Mouse (Mus musculus) testis, adult 2 months (tissue): ENCODE data around the gene Ntrk2. TPM values are rescaled to one million over a fixed set of nuclear protein-coding genes. Genes with fewer than 3 reads are reported as not detected.
A peak's percentile ranks its signal among the peaks of the same experiment; 100 is the strongest.

Experiments used
- H3K27ac ChIP-seq: fragments of 200-500 bp; 2 replicates; pipeline ENCODE4 v1.5.1; 2012; ENCODE audit warnings: low read depth, low read length; ENCODE audit not compliant: control insufficient read depth, insufficient read depth
- H3K27me3 ChIP-seq: fragments of 200-500 bp; 2 replicates; pipeline ENCODE4 v1.6.1; 2012; ENCODE audit warnings: mild to moderate bottlenecking, low read length, moderate library complexity; ENCODE audit not compliant: control insufficient read depth, insufficient read depth
- H3K36me3 ChIP-seq: fragments of 200-500 bp; 2 replicates; pipeline ENCODE4 v1.6.1; 2012; ENCODE audit warnings: mild to moderate bottlenecking, low read length; ENCODE audit not compliant: control insufficient read depth, insufficient read depth
- H3K4me1 ChIP-seq: fragments of 200-500 bp; 2 replicates; pipeline ENCODE4 v1.6.1; 2012; ENCODE audit warnings: low read length; ENCODE audit not compliant: control insufficient read depth, insufficient read depth
- H3K4me3 ChIP-seq: fragments of 200-500 bp; 2 replicates; pipeline ENCODE4 v1.5.1; 2012; ENCODE audit warnings: low read depth, mild to moderate bottlenecking, low read length, moderate library complexity, mixed read lengths; ENCODE audit not compliant: control insufficient read depth
- CTCF ChIP-seq: fragments of 200-500 bp; IDR thresholded peaks from 2 replicates; pipeline ENCODE4 v1.5.1; 2012; ENCODE audit warnings: low read depth, mild to moderate bottlenecking, inconsistent platforms, low read length, moderate library complexity; ENCODE audit not compliant: control insufficient read depth, insufficient read depth, insufficient replicate concordance
- POLR2A ChIP-seq: fragments of 200-500 bp; IDR thresholded peaks from 2 replicates; pipeline ENCODE4 v1.6.1; 2012; ENCODE audit warnings: low read depth, mild to moderate bottlenecking, inconsistent platforms, low read length, moderate library complexity; ENCODE audit not compliant: control insufficient read depth
- polyA plus RNA-seq: library from polyadenylated mRNA; depleted of rRNA; stranded (reverse); fragments of >200 nt; gene quantifications from 2 replicates; pipeline ENCODE4 v1.2.3, GENCODE M21; 2012

Gene Ntrk2
- polyA plus RNA-seq, 1 experiment: 2.0 TPM

DNA sequence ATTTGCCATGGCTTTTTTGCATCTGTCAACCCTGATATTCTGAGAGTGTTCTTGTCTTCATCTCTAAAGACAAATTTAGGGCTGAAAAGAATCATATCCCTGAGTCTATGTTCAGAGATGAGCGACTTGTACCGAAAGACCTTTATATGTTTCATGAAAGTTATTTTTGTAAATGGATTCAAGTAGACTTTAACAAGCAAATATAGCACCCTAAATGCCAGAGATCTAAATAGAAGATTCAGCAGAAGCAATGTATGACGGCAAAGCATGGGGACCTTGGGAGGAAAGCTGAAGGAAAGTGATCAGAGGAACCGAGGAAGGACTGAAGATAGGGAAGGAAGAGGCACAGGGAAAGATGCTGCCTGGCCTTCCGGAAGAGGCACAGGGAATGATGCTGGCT is 303.7 kb downstream of the Ntrk2 start:
- Histone ChIP-seq H3K27me3 (no peaks in the 10 kb centered on the region), H3K27ac (no peak overlapping the region), H3K36me3 (no peaks in the 10 kb centered on the region), H3K4me1 (no peaks in the 10 kb centered on the region), H3K4me3 (no peak overlapping the region)
- TF ChIP-seq CTCF (no peak), POLR2A (no peak)

DNA sequence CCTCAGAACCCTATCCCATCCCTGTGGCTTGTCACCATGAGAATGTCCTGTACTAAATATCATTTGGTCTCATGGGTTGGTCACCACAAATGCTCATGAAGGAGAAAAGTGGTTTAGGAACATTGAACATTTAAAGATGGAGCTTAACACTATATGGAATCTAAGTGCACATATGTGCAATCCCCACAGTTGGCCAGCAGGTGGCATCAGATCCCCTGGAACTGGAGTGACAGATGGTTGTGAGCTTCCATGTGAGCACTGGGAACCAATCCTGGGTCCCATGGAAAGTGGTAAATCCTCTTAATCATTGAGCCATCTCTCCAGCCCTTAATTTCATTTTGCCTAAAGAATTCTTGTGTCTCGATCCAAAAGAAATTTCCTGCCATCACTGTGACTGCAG is 308.3 kb downstream of the Ntrk2 start:
- Histone ChIP-seq H3K36me3 (no peaks in the 10 kb centered on the region), H3K4me1 (no peaks in the 10 kb centered on the region), H3K4me3 (no peak overlapping the region), H3K27ac (no peak overlapping the region), H3K27me3 (no peaks in the 10 kb centered on the region)
- TF ChIP-seq CTCF: peak; percentile 79; the same call in 1 of the 2 replicates
- TF ChIP-seq POLR2A: no peak

GRCm38 (mm10) chr13:59115551-59115950 is 309.2 kb downstream of the Ntrk2 start:
- Histone ChIP-seq H3K4me1 (no peaks in the 10 kb centered on the region), H3K27ac (no peak overlapping the region), H3K36me3 (no peaks in the 10 kb centered on the region), H3K27me3 (no peaks in the 10 kb centered on the region), H3K4me3 (no peak overlapping the region)
- TF ChIP-seq CTCF (no peak), POLR2A (no peak)

DNA sequence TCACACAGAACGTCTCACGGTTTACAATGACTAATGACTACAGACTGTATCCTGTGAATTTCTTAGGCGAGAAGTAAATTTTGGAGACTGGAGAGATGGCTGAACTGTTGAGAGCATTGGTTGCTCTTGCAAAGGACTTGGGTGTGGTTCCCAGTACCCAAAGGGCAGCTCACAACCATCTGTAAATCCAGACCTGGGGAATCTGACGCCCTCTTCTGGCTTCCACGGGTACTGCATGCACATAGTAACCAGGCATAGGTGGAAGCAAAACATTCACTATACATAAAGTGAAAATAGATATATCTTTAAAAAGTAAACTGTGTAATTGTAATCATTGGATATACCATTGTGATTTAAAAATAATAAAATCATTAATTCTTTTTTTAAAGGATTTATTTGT is 310.9 kb downstream of the Ntrk2 start:
- TF ChIP-seq POLR2A: no peak
- TF ChIP-seq CTCF: peak; percentile 52; the same call in 1 of the 2 replicates

DNA sequence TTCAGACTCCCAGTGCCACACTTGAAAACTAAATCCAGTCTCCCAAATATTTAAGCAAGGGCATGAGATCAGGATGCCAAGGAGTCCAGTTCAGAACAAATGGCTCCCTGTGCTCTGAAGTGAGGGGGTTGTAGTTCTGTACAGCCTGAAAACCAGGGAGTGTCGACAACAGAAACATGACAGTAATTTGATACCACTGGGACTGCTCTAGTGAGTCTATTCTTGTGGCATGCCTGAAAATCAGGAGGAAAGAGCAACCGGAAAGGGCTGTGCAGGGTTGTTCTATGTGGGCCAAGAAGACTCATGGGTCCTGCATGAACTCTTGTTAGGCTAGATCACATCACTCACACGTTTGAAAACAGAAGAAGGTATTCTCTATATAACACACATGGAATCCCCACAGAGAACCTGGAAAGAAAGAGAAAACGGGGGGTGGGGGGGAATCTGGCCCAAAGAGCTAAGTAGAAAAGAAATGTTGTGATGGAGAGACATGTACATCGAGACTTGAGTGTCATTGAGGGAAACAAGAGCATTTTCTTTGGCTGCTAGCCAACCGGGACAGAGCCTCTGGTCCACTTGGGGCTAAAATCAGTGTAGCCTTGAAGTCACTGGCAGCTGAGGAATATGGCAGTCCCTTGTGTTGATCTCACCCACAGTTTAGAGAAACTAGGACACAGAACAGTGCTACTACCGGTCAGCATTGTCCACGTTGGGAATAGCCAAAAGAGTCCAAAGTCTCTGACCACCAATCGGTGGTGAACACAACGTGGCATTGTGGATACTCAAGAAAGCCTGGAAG is 313.4 kb downstream of the Ntrk2 start:
- Histone ChIP-seq H3K27me3 (no peaks in the 10 kb centered on the region), H3K36me3 (no peaks in the 10 kb centered on the region), H3K27ac (no peak overlapping the region), H3K4me3 (no peak overlapping the region), H3K4me1 (no peaks in the 10 kb centered on the region)
- TF ChIP-seq POLR2A: no peak
- no peak for TF ChIP-seq CTCF

More for the DNA sequence above, 310.9 kb downstream of the Ntrk2 start:
- Histone ChIP-seq H3K36me3 (no peaks in the 10 kb centered on the region), H3K27ac (no peak overlapping the region), H3K4me3 (no peak overlapping the region), H3K4me1 (no peaks in the 10 kb centered on the region), H3K27me3 (no peaks in the 10 kb centered on the region)

DNA sequence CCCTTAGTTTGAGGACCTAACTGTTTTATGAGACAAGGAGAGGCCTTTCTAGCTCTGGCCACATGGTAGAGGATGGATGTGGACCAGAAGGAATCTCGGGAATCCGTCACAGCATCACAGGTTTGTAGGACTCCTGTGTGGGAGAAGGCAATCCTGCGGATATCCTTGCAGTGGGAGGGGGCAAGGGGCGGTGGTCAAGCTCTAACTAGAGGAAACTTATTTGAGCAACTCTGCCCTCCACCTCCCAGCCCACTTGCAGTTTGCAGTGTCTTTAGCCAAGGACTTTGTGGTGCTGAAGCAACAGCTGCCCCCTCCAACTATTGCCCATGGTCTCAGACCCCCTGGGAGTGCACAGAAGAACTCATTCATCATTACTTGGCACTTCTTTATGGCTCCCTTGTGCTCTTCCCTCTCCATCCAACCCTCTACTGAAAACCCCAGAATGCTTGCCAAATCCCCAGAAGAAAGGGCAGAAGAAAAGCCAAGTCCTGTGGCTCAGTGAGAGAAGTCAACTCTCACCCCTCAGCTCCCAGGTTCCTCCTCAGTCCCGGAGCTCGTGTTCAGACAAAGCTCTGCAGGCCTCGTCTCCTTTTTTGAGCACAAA is 336.9 kb downstream of the Ntrk2 start:
- H3K4me1 ChIP-seq: peaks cover 3% of the 10 kb centered on the region
- no peak overlapping the region for H3K4me3 ChIP-seq
- no peaks in the 10 kb centered on the region for H3K36me3 ChIP-seq
- no peaks in the 10 kb centered on the region for H3K27me3 ChIP-seq
- TF ChIP-seq POLR2A (no peak), CTCF (no peak)
- H3K27ac ChIP-seq: no peak overlapping the region

- Histone ChIP-seq H3K27ac (no peak overlapping the region), H3K4me3 (peak overlapping the region; percentile 63), H3K36me3 (no peaks in the 10 kb centered on the region), H3K4me1 (peaks cover 3% of the 10 kb centered on the region), H3K27me3 (no peaks in the 10 kb centered on the region)
- TF ChIP-seq POLR2A: no peak
- TF ChIP-seq CTCF: no peak
Observed at GRCm38 (mm10) chr13:59144321-59144856, 338.0 kb downstream of the Ntrk2 start.
